Mouse (Mus musculus) brain, embryonic 14.5 days (tissue): Measurements from ENCODE around the gene Clptm1.

Source experiments
- CTCF ChIP-seq: fragments of 200-500 bp; IDR thresholded peaks from 2 replicates; pipeline ENCODE4 v1.5.1; 2012; ENCODE audit warnings: inconsistent platforms, mild to moderate bottlenecking, moderate library complexity, borderline replicate concordance; ENCODE audit not compliant: insufficient read depth, insufficient read length; ENCODE audit errors: extremely low read depth
- POLR2A ChIP-seq: fragments of 200-500 bp; IDR thresholded peaks from 2 replicates; pipeline ENCODE4 v1.6.1; 2012; ENCODE audit warnings: mild to moderate bottlenecking, inconsistent platforms, borderline replicate concordance; ENCODE audit not compliant: poor library complexity, insufficient read depth, insufficient read length, severe bottlenecking; ENCODE audit errors: extremely low read depth

DNA sequence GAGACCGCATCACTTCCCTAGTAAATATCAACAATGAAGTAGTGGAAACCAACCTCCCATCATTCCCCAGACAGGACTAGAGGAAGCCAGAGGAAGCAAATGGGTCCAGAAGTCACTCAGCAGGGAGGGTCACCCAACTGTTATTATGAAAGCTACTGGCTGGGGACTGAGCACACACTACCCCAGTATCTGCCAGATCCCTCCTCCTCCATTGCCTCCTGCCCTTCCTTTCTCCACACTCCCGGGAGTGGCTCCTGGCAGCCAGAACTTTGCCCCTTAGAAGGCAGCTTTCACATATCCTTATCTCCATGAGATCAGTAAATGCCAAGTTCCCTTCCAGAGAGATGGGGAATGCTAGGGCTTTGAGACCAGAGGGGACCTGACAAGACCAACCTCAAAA lies 41.4 kb downstream of the Clptm1 start:
- no peak for TF ChIP-seq CTCF
- no peak for TF ChIP-seq POLR2A
